Mouse (Mus musculus): ENCODE data around the gene Gm14147. TPM values are rescaled to one million over a fixed set of nuclear protein-coding genes. Genes with fewer than 3 reads are reported as not detected.
"Not testable (repeated sequence)": the region's sequence is repeated elsewhere in the genome, so short reads cannot be mapped to it uniquely, and the experiment has no call there.

Gene Gm14147
- total RNA-seq (2021), result not detected
- long read RNA-seq, result 0 reads

- DNase-seq (ENCODE audit: low spot score in 2 of 2), result not testable (repeated sequence)
Observed at GRCm38 (mm10) chr2:151097945-151098344, at the start of gene Gm14147. TSS of gene Gm14147 (plus strand) at chr2:151098245.

DNA sequence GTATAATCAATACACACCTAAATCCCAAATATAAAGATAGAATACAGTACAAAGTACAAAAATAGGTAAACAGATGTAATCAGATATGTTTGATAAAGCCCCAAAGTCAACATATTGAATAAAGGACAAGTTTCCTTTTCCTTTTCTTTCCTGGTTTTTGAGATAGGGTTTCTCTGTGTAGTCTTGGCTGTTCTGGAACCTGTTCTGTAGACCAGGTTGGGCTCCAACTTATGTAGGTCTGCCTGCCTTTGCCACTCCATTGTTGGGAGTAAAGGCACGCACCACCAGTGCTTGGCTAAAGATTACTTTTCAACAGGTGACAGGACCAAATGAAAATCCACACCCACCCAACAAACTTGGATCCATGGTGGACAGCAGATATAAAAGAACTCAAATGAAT, 41.4 kb upstream of the Gm14147 start:
- no peak for DNase-seq (ENCODE audit: low spot score in 2 of 2)

DNA sequence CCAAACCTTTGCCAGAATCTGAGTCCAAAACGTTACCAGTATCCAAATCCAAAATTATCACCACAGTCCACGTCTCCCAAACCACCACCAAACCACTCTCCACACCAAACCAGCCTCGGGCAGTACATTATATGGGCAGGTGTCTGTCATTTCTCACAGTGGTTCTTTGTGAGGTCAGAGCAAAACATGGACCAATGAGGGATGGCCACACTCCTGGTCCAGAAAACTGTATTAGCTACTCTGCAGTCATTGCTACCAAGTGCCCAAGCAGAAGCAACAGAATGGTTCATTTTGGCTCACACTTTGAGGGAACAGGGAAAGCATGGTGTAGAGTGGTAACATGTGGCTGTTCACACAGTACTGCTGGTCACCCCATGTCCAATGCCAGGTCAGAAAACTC, 5.8 kb upstream of the Gm14147 start, which contains the start of gene Gm14151:
Gm14151 (minus strand) TSS at position 101 of the 400 bp plus-strand sequence.
- DNase-seq (ENCODE audit: low spot score in 2 of 2), result not testable (repeated sequence)

Other genes with a start within 250 kb of the Gm14147 start
- gene Abhd12, start 193.5 kb upstream of the Gm14147 start, total RNA-seq (2021), result 100 to 1,000 TPM; 173 to 184 TPM
- 1 to 10 TPM; 3.7 to 5.4 TPM for gene Gins1, start 192.8 kb upstream of the Gm14147 start, total RNA-seq (2021)
- gene Ninl, start 58.9 kb upstream of the Gm14147 start, total RNA-seq (2021), result 10 to 100 TPM; 10.6 to 11.0 TPM
- 10 to 100 TPM; 17.2 to 17.3 TPM for gene Nanp, start 58.8 kb upstream of the Gm14147 start, total RNA-seq (2021)
- gene Gm14151, start 5.9 kb upstream of the Gm14147 start, total RNA-seq (2021), result not detected